Mouse (Mus musculus) ovary, adult 18-20 months (tissue): ENCODE data around the gene Vkorc1.
A peak's percentile ranks its signal among the peaks of the same experiment; 100 is the strongest.

ENCODE experiments used
- DNase-seq: peaks from one replicate; pipeline ENCODE4 v3.0.0; 2022; ENCODE audit warnings: low spot score, mixed read lengths

The Vkorc1 gene

GRCm38 (mm10) chr7:127876041-127876466 is 19.4 kb downstream of the Vkorc1 start, which contains the start of gene Zfp646:
Gene Zfp646 (plus strand): TSS chr7:127876221.
- peak; percentile 63 for DNase-seq

GRCm38 (mm10) chr7:127875627-127876001 is 19.8 kb downstream of the Vkorc1 start:
- peak; percentile 92 for DNase-seq

DNA sequence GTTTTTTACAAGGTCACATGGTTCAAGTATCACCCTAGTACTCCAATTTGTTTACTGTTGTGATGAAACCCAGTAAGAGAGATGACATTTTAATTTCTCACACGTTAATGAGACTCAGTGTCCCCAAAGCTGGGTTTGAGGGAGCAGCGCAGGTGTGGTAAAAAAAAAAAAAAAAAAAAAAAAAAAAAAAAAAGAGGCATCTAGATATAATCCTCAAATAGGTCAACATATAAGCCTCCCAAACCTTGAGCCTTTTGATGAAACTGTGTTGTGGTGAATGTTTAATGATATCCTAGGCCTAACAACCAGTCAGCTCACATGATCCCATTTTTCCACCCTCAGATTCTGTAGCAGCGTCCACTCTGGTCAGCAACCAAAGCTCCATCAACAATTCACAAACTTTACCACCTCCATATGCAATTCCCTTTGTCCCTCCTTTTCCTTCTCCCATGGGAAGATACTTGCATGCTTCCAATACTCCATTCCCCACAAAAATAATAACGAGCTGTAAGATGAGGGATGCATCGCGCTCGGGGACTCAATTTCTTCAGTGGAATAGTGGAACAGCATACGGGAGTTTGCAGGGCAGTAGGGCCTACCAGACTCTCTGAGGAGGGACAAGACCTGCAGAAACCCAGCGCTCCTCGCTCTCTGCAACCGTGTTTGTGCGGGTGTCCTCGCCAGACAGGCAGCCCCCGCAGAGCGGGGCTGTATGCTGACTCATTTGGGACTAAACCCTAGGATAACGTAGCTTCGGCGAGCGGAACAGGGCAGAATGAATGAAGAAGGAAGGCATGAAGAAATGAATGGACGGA is 20.4 kb downstream of the Vkorc1 start:
- no peak for DNase-seq

DNA sequence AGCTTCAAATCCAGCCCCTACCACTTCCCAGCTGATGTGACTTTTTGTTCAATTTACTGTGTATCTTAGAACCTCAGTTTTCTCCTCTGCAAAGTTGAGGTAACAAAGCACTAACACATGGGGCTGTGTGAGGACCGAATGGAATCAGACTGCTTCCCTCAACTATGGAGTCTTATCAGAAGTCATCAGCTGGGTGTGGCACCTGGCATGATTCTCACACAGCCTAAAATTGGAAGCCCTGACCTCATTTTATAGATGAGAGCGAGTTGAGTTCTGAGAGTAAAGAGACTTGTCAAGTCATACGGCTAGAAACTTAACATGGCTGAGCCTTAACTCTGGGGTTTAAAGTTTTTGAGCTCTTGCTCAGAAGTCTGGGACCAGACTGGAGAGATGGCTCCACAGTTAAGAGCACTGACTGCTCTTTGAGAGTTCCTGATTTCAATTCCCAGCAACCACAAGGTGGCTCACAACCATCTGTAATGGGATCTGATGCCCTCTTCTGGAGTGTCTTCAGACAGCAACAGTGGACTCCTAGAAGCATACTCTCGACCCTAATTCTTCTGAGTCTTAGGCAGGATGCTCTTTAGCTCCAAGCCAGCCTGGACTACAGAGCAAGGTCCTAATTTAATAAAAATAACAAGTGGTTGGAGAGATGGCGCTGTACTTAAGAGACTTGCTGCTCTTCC is 25.1 kb downstream of the Vkorc1 start:
- DNase-seq: no peak

DNA sequence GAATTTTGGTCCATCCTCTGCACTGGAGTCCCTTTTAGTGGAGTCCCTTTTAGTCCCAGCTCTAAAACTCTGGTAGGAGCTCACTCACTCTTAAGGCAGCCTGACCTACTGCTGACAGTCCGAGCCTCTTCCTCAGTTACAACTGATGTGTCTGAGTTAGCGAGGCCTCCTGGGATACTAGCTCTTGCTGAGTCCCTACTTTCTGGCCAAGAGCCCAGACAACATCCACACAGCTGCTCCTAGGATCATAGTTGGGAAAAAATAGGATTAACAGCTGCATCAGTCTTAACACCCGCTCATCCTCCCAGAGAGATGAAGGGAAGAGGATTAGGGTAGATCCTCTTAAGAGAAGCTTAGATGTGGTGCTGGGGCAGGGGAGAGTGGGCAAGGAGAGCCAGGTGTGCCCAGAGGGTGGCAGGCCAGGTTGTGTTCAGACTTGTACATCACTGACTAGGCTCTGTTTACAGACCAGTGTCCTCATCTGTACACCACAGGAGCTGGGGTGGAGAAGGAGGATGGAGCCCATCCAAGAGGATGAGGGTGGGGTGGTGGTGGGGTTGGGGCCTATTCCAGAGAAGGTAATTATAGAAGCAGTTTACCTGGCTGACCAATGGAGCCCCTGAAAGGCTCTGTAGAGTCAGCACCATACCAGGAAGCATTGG is 26.1 kb downstream of the Vkorc1 start:
- no peak for DNase-seq

GRCm38 (mm10) chr7:127867641-127868040 is 27.8 kb downstream of the Vkorc1 start:
- DNase-seq: no peak

- no peak for DNase-seq
Observed at GRCm38 (mm10) chr7:127866434-127866833, 29.0 kb downstream of the Vkorc1 start.

- no peak for DNase-seq
Observed at GRCm38 (mm10) chr7:127858258-127858657, 37.2 kb downstream of the Vkorc1 start.

GRCm38 (mm10) chr7:127850906-127851305 is 44.5 kb downstream of the Vkorc1 start:
- no peak for DNase-seq

GRCm38 (mm10) chr7:127849973-127850875 is 45.2 kb downstream of the Vkorc1 start:
- no peak for DNase-seq
